Mouse (Mus musculus) midbrain, embryonic 12.5 days (tissue): Measurements from ENCODE around the gene Olfr1394. TPM values are rescaled to one million over a fixed set of nuclear protein-coding genes. Genes with fewer than 3 reads are reported as not detected.

Experiments
- polyA plus RNA-seq: library from polyadenylated mRNA; unstranded; fragments of >200 nt; fragmentation: Nextera tagmentation; extraction: Ambion mirVana; gene quantifications from 2 replicates; pipeline ENCODE4 v1.2.1, GENCODE M21; 2016

Gene Olfr1394
- polyA plus RNA-seq, 1 experiment from 2014 or later = not detected

Other genes starting within 250 kb of the Olfr1394 start
- gene Psme2b, start 208.2 kb upstream of the Olfr1394 start, polyA plus RNA-seq = 1.3 and 1.8 TPM in 2 replicates
- not detected in 2 replicates for gene Olfr56, start 175.5 kb upstream of the Olfr1394 start, polyA plus RNA-seq
- 0.18 and 0.28 TPM in 2 replicates for gene 9930111J21Rik1, start 175.0 kb upstream of the Olfr1394 start, polyA plus RNA-seq
- not detected in 2 replicates for gene Gm12185, start 162.2 kb upstream of the Olfr1394 start, polyA plus RNA-seq
- gene Tgtp1, start 160.2 kb upstream of the Olfr1394 start, polyA plus RNA-seq = not detected in 2 replicates
- gene 9930111J21Rik2, start 103.1 kb upstream of the Olfr1394 start, polyA plus RNA-seq = 0.30 and 0.51 TPM in 2 replicates
- 0.06 TPM in 1 of 2 replicates, not detected in the other for gene Tgtp2, start 90.2 kb upstream of the Olfr1394 start, polyA plus RNA-seq
- 0.26 and 0.27 TPM in 2 replicates for gene Ifi47, start 77.8 kb upstream of the Olfr1394 start, polyA plus RNA-seq
- gene Olfr1396, start 39.5 kb upstream of the Olfr1394 start, polyA plus RNA-seq = not detected in 2 replicates
- not detected in 2 replicates for gene Olfr1395, start 12.1 kb upstream of the Olfr1394 start, polyA plus RNA-seq
- gene Btnl9, start 32.8 kb downstream of the Olfr1394 start, polyA plus RNA-seq = 0.04 TPM in 1 of 2 replicates, not detected in the other
- gene Zfp62, start 48.9 kb downstream of the Olfr1394 start, polyA plus RNA-seq = 60.8 and 63.3 TPM in 2 replicates
- 33.5 and 39.0 TPM in 2 replicates for gene Mgat1, start 89.8 kb downstream of the Olfr1394 start, polyA plus RNA-seq
- 0.06 TPM in 1 of 2 replicates, not detected in the other for gene Olfr1393, start 123.9 kb downstream of the Olfr1394 start, polyA plus RNA-seq
- gene Olfr1392, start 130.9 kb downstream of the Olfr1394 start, polyA plus RNA-seq = 0.06 TPM in 1 of 2 replicates, not detected in the other
- not detected in 2 replicates for gene Olfr10, start 150.4 kb downstream of the Olfr1394 start, polyA plus RNA-seq
- gene Olfr1391, start 168.4 kb downstream of the Olfr1394 start, polyA plus RNA-seq = not detected in 2 replicates
- not detected in 2 replicates for gene Olfr1390, start 180.8 kb downstream of the Olfr1394 start, polyA plus RNA-seq